Mouse (Mus musculus) CD8-positive naive resting alpha-beta T cell, adult 57 days (primary cell): ENCODE data around the gene Med9. TPM values are rescaled to one million over a fixed set of nuclear protein-coding genes. Genes with fewer than 3 reads are reported as not detected.

Experiments used
- total RNA-seq: library from RNA; stranded (reverse); gene quantifications from one replicate; pipeline ENCODE4 v1.2.4, GENCODE M21; 2023

Gene Med9
- 7.4 TPM for total RNA-seq

DNA sequence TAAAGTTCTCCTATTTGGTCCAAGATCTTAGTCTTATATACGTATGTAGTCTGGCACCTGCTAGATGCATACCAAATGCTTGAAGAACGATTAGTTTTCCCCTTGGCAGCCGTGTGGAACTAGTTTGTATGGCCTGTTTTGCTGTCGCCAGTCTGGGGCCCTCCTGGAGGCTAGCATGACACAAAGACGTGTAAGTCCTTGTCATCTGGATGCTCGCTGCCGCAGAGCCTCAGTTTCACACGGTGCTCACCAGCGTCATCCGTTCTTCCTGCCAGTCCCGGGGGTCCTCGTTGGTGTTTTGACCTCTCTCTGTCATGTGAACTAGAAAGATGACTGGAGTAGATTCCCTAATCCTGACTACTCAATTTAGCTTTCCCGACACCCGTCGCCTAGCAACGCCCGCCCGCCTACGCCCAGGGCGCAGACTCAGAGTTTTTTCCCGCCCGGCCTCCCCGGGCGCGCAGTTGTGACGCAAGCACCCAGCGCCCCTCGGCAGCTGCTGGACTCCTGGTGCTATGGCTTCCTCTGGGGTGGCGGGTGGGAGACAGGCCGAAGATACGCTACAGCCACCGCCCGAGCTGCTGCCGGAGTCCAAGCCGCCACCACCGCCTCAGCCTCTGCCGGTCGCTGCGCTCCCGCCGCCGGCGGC lies at the start of gene Med9:
Med9 (plus strand) TSS at position 455 of the 649 bp plus-strand sequence.

DNA sequence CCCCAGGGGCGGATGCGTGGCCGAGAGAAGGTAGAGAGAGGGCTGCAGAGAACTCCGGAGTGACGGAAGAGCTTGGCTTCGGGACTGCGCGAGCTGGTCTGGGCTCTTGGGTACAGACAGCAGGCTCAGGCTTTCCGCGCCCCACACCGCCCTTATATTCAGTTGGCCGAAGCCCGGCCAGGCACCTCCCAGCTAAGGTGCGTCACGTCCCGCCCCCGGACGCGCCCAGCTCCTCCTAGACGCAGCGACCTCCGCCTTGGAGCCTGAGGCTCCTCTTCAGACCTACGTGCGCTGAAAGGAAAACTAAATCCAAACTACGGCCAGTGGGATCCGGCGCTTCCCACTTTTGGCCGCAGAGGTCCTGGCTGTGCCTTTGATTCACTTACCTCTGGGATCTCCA lies 16.8 kb downstream of the Med9 start, which contains the start of gene Rasd1:
Rasd1 (minus strand) TSS at position 127 of the 400 bp plus-strand sequence.

Other genes starting within 250 kb of the Med9 start
- gene Pld6, start 160.6 kb upstream of the Med9 start, total RNA-seq: not detected
- gene Flcn, start 138.2 kb upstream of the Med9 start, total RNA-seq: 70.6 TPM
- gene Nt5m, start 108.8 kb upstream of the Med9 start, total RNA-seq: 13.7 TPM
- 72.8 TPM for gene Cops3, start 108.4 kb upstream of the Med9 start, total RNA-seq
- 2.8 TPM for gene Rasd1, start 16.7 kb downstream of the Med9 start, total RNA-seq
- 2.7 TPM for gene Pemt, start 98.3 kb downstream of the Med9 start, total RNA-seq
- 96.5 TPM for gene Rai1, start 156.8 kb downstream of the Med9 start, total RNA-seq